Mouse (Mus musculus): ENCODE results near the gene Ndrg3. TPM values are rescaled to one million over a fixed set of nuclear protein-coding genes. Genes with fewer than 3 reads are reported as not detected.
"Not testable (repeated sequence)": the region's sequence is repeated elsewhere in the genome, so short reads cannot be mapped to it uniquely, and the experiment has no call there.

The Ndrg3 gene
- polyA plus RNA-seq, 1 experiment from 2014 or later: 43.3 TPM

DNA sequence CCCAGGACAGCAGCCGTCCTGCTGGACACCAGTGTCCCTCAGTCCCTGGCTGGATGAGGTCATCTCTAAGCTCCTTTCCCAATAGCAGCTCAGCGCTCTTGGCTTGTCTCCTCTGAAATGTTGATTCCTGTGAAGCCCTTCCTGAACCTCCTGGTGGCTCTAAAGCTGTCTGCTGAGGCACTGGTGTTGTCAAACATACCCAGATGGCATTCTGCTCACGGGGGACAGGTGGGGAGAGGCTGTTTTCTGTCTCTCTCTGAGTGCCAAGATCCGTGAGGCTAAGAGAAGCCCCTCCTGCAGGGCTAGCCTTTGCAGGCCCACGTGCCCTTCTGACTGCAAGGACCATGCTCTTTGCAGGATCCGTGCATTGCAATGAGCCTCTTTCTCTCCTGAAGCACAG, 51.9 kb downstream of the Ndrg3 start:
- not testable (repeated sequence) for H3K4me2 ChIP-seq (ENCODE audit: low read depth, low read length); H3K4me1 ChIP-seq (ENCODE audit: control insufficient read depth, insufficient read depth, low read length); ATAC-seq (ENCODE audit: low read depth); H3K27ac ChIP-seq (replicated peaks; ENCODE audit: low read depth, low read length); H3K4me3 ChIP-seq (ENCODE audit: low read depth, low read length); DNase-seq (ENCODE audit: low spot score); H3K9ac ChIP-seq (ENCODE audit: low read depth, low read length); H3K9me3 ChIP-seq (ENCODE audit: control insufficient read depth, low read length); H3K27me3 ChIP-seq (replicated peaks; ENCODE audit: control insufficient read depth, insufficient read depth, low read length)
- H3K36me3 ChIP-seq (ENCODE audit: control insufficient read depth, insufficient read depth, low read length): peaks cover 33% of the 10 kb centered on the region
- 71% methylated on average over 6 of the region's 6 CpGs for WGBS

DNA sequence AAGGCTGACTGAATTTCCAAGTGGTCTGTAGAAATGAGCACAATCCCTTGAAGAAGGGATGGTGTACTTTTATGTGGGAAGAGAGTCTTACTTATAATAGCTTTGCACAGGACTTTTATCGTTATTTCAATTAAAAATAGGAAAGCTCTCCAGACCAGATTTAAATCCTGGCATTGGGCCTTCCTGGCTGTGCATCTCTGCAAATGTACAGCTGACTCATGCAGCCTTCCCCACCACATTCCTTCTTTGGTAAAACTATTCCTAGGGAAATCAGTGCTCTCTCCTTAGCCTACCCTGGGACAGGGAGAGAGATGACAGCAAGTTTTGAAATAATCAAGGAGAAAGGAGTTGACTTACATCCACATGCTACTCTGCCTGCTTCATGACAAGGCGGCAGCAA, 54.1 kb downstream of the Ndrg3 start:
- H3K27me3 ChIP-seq (replicated peaks; ENCODE audit: control insufficient read depth, insufficient read depth, low read length): no peaks in the 10 kb centered on the region
- 74% methylated on average over 2 of the region's 2 CpGs for WGBS
- no peak overlapping the region for H3K27ac ChIP-seq (replicated peaks; ENCODE audit: low read depth, low read length)
- no peak for ATAC-seq (ENCODE audit: low read depth)
- H3K36me3 ChIP-seq (ENCODE audit: control insufficient read depth, insufficient read depth, low read length): peaks cover 30% of the 10 kb centered on the region; the same call in 1 of the 2 replicates
- DNase-seq (ENCODE audit: low spot score): no peak
- no peak overlapping the region for H3K9ac ChIP-seq (ENCODE audit: low read depth, low read length)
- H3K4me3 ChIP-seq (ENCODE audit: low read depth, low read length): no peak overlapping the region
- H3K4me1 ChIP-seq (ENCODE audit: control insufficient read depth, insufficient read depth, low read length): no peaks in the 10 kb centered on the region
- no peaks in the 10 kb centered on the region for H3K9me3 ChIP-seq (ENCODE audit: control insufficient read depth, low read length)
- no peak overlapping the region for H3K4me2 ChIP-seq (ENCODE audit: low read depth, low read length)

DNA sequence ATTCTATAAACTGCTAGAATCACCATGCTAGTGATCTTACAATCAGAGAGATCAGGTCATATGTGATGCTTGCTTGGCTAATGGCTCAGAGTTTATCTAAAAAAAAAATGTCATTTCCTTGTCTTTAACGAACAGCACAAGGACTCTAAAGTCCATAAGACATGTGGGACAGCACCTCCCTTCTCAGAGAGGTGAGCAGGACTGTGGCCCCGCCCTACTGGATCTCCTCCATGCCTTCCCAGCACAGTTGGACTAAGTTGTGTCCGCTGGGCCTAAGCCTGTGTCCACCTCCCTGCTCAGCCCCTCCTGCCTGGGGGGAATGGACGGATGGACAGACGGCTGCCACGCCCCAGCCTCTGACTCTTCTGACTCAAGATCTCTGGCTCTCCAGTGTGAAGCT, 56.9 kb downstream of the Ndrg3 start:
- H3K9ac ChIP-seq (ENCODE audit: low read depth, low read length): no peak overlapping the region
- no peaks in the 10 kb centered on the region for H3K27me3 ChIP-seq (replicated peaks; ENCODE audit: control insufficient read depth, insufficient read depth, low read length)
- ATAC-seq (ENCODE audit: low read depth) (no peak), DNase-seq (ENCODE audit: low spot score) (no peak)
- H3K27ac ChIP-seq (replicated peaks; ENCODE audit: low read depth, low read length): no peak overlapping the region
- no peak overlapping the region for H3K4me3 ChIP-seq (ENCODE audit: low read depth, low read length)
- H3K9me3 ChIP-seq (ENCODE audit: control insufficient read depth, low read length): no peaks in the 10 kb centered on the region
- H3K4me1 ChIP-seq (ENCODE audit: control insufficient read depth, insufficient read depth, low read length): no peaks in the 10 kb centered on the region
- H3K36me3 ChIP-seq (ENCODE audit: control insufficient read depth, insufficient read depth, low read length): peaks cover 45% of the 10 kb centered on the region; the same call in 1 of the 2 replicates
- no peak overlapping the region for H3K4me2 ChIP-seq (ENCODE audit: low read depth, low read length)
- 93% methylated on average over 6 of the region's 6 CpGs for WGBS

DNA sequence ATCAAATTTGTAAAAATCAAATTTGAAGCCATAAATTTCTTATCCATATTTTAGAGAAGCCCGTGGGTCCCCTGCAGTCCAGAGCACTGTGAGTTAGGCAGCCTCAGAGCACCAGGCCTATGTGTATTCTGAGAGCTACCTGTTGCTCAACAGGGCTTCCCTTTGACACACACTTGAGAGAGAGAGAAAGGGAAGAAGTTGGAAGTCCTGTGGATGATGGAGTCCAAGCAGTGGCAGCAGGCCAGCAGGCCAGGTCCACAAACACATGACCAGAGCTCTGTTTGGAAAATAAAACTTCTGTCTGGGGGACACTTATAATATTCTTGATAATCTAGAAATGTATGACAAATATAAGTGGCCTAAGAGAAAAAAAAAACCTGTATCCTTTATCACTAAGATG, 58.4 kb downstream of the Ndrg3 start:
- ATAC-seq (ENCODE audit: low read depth) (no peak), DNase-seq (ENCODE audit: low spot score) (no peak)
- Histone ChIP-seq H3K4me3 (ENCODE audit: low read depth, low read length) (no peak overlapping the region), H3K9me3 (ENCODE audit: control insufficient read depth, low read length) (no peaks in the 10 kb centered on the region), H3K27ac (replicated peaks; ENCODE audit: low read depth, low read length) (no peak overlapping the region), H3K36me3 (ENCODE audit: control insufficient read depth, insufficient read depth, low read length) (peaks cover 45% of the 10 kb centered on the region), H3K4me1 (ENCODE audit: control insufficient read depth, insufficient read depth, low read length) (no peaks in the 10 kb centered on the region), H3K9ac (ENCODE audit: low read depth, low read length) (no peak overlapping the region), H3K27me3 (replicated peaks; ENCODE audit: control insufficient read depth, insufficient read depth, low read length) (no peaks in the 10 kb centered on the region), H3K4me2 (ENCODE audit: low read depth, low read length) (no peak overlapping the region)
- 86% methylated on average over 1 of the region's 1 CpGs for WGBS

DNA sequence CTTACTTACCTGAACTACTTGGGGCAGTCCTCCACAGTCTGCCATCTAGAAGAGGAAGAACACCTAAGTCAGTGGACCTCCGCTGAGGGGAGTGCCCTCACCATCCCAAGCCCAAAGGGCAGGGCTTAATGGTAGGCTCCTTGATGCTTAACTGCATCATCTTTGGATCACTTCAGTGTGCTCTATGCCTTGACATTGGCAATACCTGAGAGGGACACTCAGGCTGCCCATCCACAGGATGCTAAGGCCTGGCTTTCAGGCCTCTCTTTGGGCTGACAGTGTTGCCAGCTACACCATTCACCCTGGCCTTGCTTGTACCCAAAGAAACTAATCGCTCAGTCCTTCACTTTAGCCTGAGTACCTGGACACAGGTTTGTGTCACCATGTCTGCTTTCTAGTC, 60.4 kb downstream of the Ndrg3 start:
- no peak overlapping the region for H3K9ac ChIP-seq (ENCODE audit: low read depth, low read length)
- H3K9me3 ChIP-seq (ENCODE audit: control insufficient read depth, low read length): no peaks in the 10 kb centered on the region
- no peaks in the 10 kb centered on the region for H3K27me3 ChIP-seq (replicated peaks; ENCODE audit: control insufficient read depth, insufficient read depth, low read length)
- H3K36me3 ChIP-seq (ENCODE audit: control insufficient read depth, insufficient read depth, low read length): peaks cover 46% of the 10 kb centered on the region
- no peak overlapping the region for H3K4me2 ChIP-seq (ENCODE audit: low read depth, low read length)
- no peaks in the 10 kb centered on the region for H3K4me1 ChIP-seq (ENCODE audit: control insufficient read depth, insufficient read depth, low read length)
- 95% methylated on average over 2 of the region's 2 CpGs for WGBS
- no peak overlapping the region for H3K27ac ChIP-seq (replicated peaks; ENCODE audit: low read depth, low read length)
- no peak for DNase-seq (ENCODE audit: low spot score)
- no peak for ATAC-seq (ENCODE audit: low read depth)
- H3K4me3 ChIP-seq (ENCODE audit: low read depth, low read length): no peak overlapping the region

DNA sequence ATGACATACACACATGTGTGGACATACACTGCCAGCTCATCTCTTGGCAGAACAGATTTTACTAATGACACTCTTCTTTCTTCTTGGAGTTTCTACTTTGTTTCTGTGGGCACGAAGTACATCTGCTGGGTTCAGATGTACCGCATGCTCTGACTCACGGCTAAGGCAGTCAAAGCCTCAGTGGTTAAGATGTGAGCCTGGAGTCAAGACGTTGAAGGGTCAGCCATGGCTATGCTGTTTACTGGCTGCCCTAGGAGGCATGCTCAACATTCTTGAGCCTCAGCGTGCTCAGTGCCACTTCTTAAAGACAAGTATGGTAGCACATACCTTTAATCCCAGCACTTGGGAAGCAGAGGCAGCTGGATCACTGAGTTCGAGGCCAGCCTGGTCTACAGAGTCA, 61.3 kb downstream of the Ndrg3 start:
- Histone ChIP-seq H3K27me3 (replicated peaks; ENCODE audit: control insufficient read depth, insufficient read depth, low read length) (no peaks in the 10 kb centered on the region), H3K4me2 (ENCODE audit: low read depth, low read length) (no peak overlapping the region), H3K36me3 (ENCODE audit: control insufficient read depth, insufficient read depth, low read length) (peaks cover 48% of the 10 kb centered on the region), H3K9me3 (ENCODE audit: control insufficient read depth, low read length) (no peaks in the 10 kb centered on the region), H3K27ac (replicated peaks; ENCODE audit: low read depth, low read length) (no peak overlapping the region), H3K4me3 (ENCODE audit: low read depth, low read length) (no peak overlapping the region), H3K9ac (ENCODE audit: low read depth, low read length) (no peak overlapping the region), H3K4me1 (ENCODE audit: control insufficient read depth, insufficient read depth, low read length) (no peaks in the 10 kb centered on the region)
- ATAC-seq (ENCODE audit: low read depth) (no peak), DNase-seq (ENCODE audit: low spot score) (no peak)
- 87% methylated on average over 6 of the region's 6 CpGs for WGBS

DNA sequence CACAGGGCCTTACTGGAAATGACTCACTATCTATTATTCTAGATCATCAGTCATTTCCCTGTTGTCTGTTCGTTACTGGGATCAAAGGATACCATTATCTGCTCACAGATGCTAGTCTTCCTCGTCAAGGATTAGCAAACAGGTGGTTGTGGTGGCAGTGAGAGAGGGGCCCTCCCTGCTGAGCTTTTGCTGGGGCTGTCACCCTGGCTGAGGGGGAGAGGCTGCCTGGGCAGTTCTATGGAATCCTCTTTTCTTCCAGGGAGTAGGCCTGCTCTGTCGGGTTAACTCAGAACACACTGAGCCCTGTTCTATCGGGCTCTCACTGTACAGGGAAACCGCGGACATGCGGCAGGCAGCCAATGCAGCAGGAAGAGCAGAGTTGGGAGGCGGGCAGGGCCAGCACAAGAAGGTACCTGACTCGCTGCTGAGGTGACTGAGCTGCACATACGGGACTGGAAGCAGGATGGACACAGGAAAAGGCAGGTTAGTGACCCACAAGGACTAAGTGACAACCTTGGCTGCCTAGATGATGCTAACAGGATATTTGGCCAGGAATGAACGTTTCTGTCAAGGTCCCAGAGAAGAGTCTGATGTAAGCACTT, 62.2 kb downstream of the Ndrg3 start:
- no peak overlapping the region for H3K4me3 ChIP-seq (ENCODE audit: low read depth, low read length)
- no peak overlapping the region for H3K4me2 ChIP-seq (ENCODE audit: low read depth, low read length)
- H3K9ac ChIP-seq (ENCODE audit: low read depth, low read length): no peak overlapping the region
- no peaks in the 10 kb centered on the region for H3K27me3 ChIP-seq (replicated peaks; ENCODE audit: control insufficient read depth, insufficient read depth, low read length)
- no peak overlapping the region for H3K27ac ChIP-seq (replicated peaks; ENCODE audit: low read depth, low read length)
- H3K36me3 ChIP-seq (ENCODE audit: control insufficient read depth, insufficient read depth, low read length): peaks cover 41% of the 10 kb centered on the region
- WGBS: 62% methylated on average over 11 of the region's 11 CpGs
- no peak for DNase-seq (ENCODE audit: low spot score)
- no peak for ATAC-seq (ENCODE audit: low read depth)
- H3K4me1 ChIP-seq (ENCODE audit: control insufficient read depth, insufficient read depth, low read length): peaks cover 3% of the 10 kb centered on the region; the same call in 1 of the 2 replicates
- H3K9me3 ChIP-seq (ENCODE audit: control insufficient read depth, low read length): no peaks in the 10 kb centered on the region

DNA sequence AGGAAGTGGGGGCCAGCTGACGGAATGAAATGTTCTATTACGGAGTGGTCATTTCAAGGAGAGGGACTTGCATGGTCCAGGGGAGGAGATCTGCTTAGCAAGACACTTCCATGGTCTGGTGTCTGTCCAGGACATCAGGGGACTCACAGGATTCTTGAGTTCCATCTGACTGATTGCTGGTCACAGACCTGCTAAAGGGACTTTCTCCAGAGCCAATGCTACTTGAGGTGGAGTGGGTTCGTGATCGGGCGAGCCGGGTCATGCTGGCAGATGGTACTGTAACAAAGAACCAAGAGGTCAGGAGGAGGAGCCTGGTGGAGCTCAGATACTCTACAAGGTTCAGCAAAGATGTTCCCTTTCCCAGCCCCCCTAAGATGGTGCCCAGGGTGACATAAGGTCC, 63.2 kb downstream of the Ndrg3 start:
- peaks cover 10% of the 10 kb centered on the region; the same call in 1 of the 2 replicates for H3K4me1 ChIP-seq (ENCODE audit: control insufficient read depth, insufficient read depth, low read length)

DNA sequence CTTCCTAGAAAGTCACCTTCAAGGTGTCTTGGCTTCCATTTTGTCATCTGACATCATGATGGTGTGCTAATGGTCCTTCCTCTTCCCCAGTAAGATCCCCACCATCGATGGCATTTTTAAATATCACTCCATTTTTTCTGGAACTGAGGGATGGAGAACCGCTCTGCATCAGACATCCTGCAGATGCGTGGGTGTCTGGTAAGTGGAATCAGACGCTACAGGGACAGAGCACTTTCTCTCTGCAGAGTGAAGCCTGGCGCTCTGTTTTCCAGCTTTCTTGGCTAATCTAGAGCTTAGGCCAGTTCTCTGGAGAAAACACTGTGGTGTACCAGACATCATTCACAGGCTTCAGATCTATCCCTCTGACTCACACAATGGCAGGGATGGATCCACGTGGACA, 64.2 kb downstream of the Ndrg3 start:
- no peak for DNase-seq (ENCODE audit: low spot score)
- WGBS: 76% methylated on average over 6 of the region's 6 CpGs
- H3K4me2 ChIP-seq (ENCODE audit: low read depth, low read length): no peak overlapping the region

More for the DNA sequence above, 63.2 kb downstream of the Ndrg3 start:
- no peaks in the 10 kb centered on the region for H3K9me3 ChIP-seq (ENCODE audit: control insufficient read depth, low read length)
- no peak overlapping the region for H3K4me2 ChIP-seq (ENCODE audit: low read depth, low read length)
- no peak overlapping the region for H3K4me3 ChIP-seq (ENCODE audit: low read depth, low read length)
- no peak for ATAC-seq (ENCODE audit: low read depth)
- 97% methylated on average over 6 of the region's 6 CpGs for WGBS
- no peak overlapping the region for H3K9ac ChIP-seq (ENCODE audit: low read depth, low read length)
- H3K36me3 ChIP-seq (ENCODE audit: control insufficient read depth, insufficient read depth, low read length): peaks cover 38% of the 10 kb centered on the region
- no peak overlapping the region for H3K27ac ChIP-seq (replicated peaks; ENCODE audit: low read depth, low read length)
- DNase-seq (ENCODE audit: low spot score): no peak
- H3K27me3 ChIP-seq (replicated peaks; ENCODE audit: control insufficient read depth, insufficient read depth, low read length): no peaks in the 10 kb centered on the region

More for the DNA sequence above, 64.2 kb downstream of the Ndrg3 start:
- no peak overlapping the region for H3K4me3 ChIP-seq (ENCODE audit: low read depth, low read length)
- H3K9me3 ChIP-seq (ENCODE audit: control insufficient read depth, low read length): no peaks in the 10 kb centered on the region
- no peaks in the 10 kb centered on the region for H3K27me3 ChIP-seq (replicated peaks; ENCODE audit: control insufficient read depth, insufficient read depth, low read length)
- no peak overlapping the region for H3K27ac ChIP-seq (replicated peaks; ENCODE audit: low read depth, low read length)
- peaks cover 34% of the 10 kb centered on the region for H3K36me3 ChIP-seq (ENCODE audit: control insufficient read depth, insufficient read depth, low read length)
- peaks cover 10% of the 10 kb centered on the region; the same call in 1 of the 2 replicates for H3K4me1 ChIP-seq (ENCODE audit: control insufficient read depth, insufficient read depth, low read length)
- H3K9ac ChIP-seq (ENCODE audit: low read depth, low read length): no peak overlapping the region
- ATAC-seq (ENCODE audit: low read depth): no peak
